In the genomic region with DNA sequence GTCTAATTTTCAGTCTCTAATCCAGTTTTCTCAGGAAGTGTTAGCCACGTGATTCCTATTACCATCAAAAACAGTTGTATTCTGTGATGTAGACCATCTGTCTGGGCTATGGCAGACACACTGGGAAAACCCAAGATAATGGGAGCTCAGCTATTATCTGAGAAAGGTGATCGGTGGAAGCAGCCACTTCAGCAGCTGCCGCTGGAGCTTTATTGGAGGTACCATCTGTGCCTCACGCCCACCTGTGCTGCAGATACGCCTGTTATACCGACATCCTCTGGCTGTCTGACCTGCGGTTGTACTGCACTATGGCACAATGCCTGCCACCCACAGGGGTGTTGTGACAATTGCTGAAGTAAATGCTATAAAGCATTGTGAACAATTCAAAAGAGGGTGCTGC, we compare ENCODE assay signal across 11 mouse cellular contexts. TPM values are rescaled to one million over a fixed set of nuclear protein-coding genes. Genes with fewer than 3 reads are reported as not detected.
DNase-seq lines count a peak whose midpoint lies in the region; ATAC-seq and TF ChIP-seq lines count a peak whose summit lies in the region.
"Had no signal": no experiment of that assay in that cellular context is flagged by ENCODE, and none has a peak within 500 bp of the region (broad histone marks: within the 10 kb centered on the region; RNA-seq: fewer than 3 reads in every experiment).

No protein-coding gene starts in this region.

- no peaks in the 10 kb centered on the region for H3K9me3 ChIP-seq in midbrain, embryonic 12.5 days
- no peaks in the 10 kb centered on the region for H3K9me3 ChIP-seq in midbrain, embryonic 11.5 days (ENCODE audit: control insufficient read depth, low read length)
- H3K9me3 ChIP-seq in forebrain, postnatal 0 days (ENCODE audit: low read length) = no peaks in the 10 kb centered on the region
- H3K9me3 ChIP-seq in liver, postnatal 0 days (ENCODE audit: low read length) = no peaks in the 10 kb centered on the region

- no peaks in the 10 kb centered on the region for H3K4me1 ChIP-seq in midbrain, embryonic 12.5 days
- H3K4me1 ChIP-seq in midbrain, embryonic 11.5 days (ENCODE audit: control insufficient read depth, insufficient read depth, low read length) = 0 out of 2 replicates have a peak, but pooled peaks cover 2% of the 10 kb centered on the region
- H3K4me1 ChIP-seq in forebrain, postnatal 0 days (ENCODE audit: insufficient read depth) = peaks cover 3% of the 10 kb centered on the region; the same call in 1 of the 2 replicates
- H3K4me1 ChIP-seq in liver, postnatal 0 days (ENCODE audit: insufficient read depth) = no peaks in the 10 kb centered on the region

- no peaks in the 10 kb centered on the region for H3K27me3 ChIP-seq in midbrain, embryonic 12.5 days
- no peaks in the 10 kb centered on the region for H3K27me3 ChIP-seq in midbrain, embryonic 11.5 days (ENCODE audit: control insufficient read depth, insufficient read depth, low read length)
- H3K27me3 ChIP-seq in forebrain, postnatal 0 days (ENCODE audit: insufficient read depth, low read length) = no peaks in the 10 kb centered on the region
- H3K27me3 ChIP-seq in liver, postnatal 0 days (ENCODE audit: insufficient read depth, low read length) = no peaks in the 10 kb centered on the region

- no peak for TF ChIP-seq CTCF in forebrain, postnatal 0 days (IDR thresholded peaks at IDR 0.05; ENCODE audit: low read depth)
- TF ChIP-seq CTCF in liver, postnatal 0 days (IDR thresholded peaks at IDR 0.05; ENCODE audit: low read depth) = no peak

- no peak overlapping the region for H3K27ac ChIP-seq in midbrain, embryonic 12.5 days (replicated peaks)
- no peak overlapping the region for H3K27ac ChIP-seq in midbrain, embryonic 11.5 days (ENCODE audit: low read depth, low read length)
- peak overlapping the region; percentile 51; the same call in 1 of the 2 replicates for H3K27ac ChIP-seq in forebrain, postnatal 0 days (ENCODE audit: low read depth, low read length)
- H3K27ac ChIP-seq in liver, postnatal 0 days (ENCODE audit: low read depth) = no peak overlapping the region

- no peak for DNase-seq in midbrain, embryonic 11.5 days (ENCODE audit: low spot score, missing footprints)
- DNase-seq in forebrain, postnatal 0 days = peak; percentile 56
- DNase-seq in layer of hippocampus, postnatal 14 days (ENCODE audit: low spot score in 2 of 2) = peak; percentile 61 to 77
- peak; percentile 57 for DNase-seq in right cerebral cortex, postnatal 25 days
- no peak for DNase-seq in liver, postnatal 0 days
- DNase-seq in kidney, adult 9 months = no peak
- DNase-seq in gastrocnemius, postnatal 25 days = no peak
- DNase-seq: cerebellum, adult 2 months; retina, postnatal 1 day; thymus, adult 18-20 months had no signal

- H3K4me3 ChIP-seq in midbrain, embryonic 12.5 days = no peak overlapping the region
- no peak overlapping the region for H3K4me3 ChIP-seq in midbrain, embryonic 11.5 days (ENCODE audit: low read depth, low read length)
- H3K4me3 ChIP-seq in forebrain, postnatal 0 days (ENCODE audit: low read depth, low read length) = no peak overlapping the region
- H3K4me3 ChIP-seq in liver, postnatal 0 days (ENCODE audit: low read depth, low read length) = no peak overlapping the region

- TF ChIP-seq EP300 in liver, postnatal 0 days (IDR thresholded peaks at IDR 0.05; ENCODE audit: low read depth) = no peak

- no peak overlapping the region for H3K9ac ChIP-seq in midbrain, embryonic 12.5 days (replicated peaks)
- H3K9ac ChIP-seq in midbrain, embryonic 11.5 days (ENCODE audit: low read length) = no peak overlapping the region
- no peak overlapping the region for H3K9ac ChIP-seq in forebrain, postnatal 0 days
- H3K9ac ChIP-seq in liver, postnatal 0 days (replicated peaks) = no peak overlapping the region

- H3K4me2 ChIP-seq in midbrain, embryonic 12.5 days (replicated peaks) = no peak overlapping the region
- H3K4me2 ChIP-seq in midbrain, embryonic 11.5 days = no peak overlapping the region
- H3K4me2 ChIP-seq in forebrain, postnatal 0 days (ENCODE audit: low read depth) = no peak overlapping the region
- H3K4me2 ChIP-seq in liver, postnatal 0 days (ENCODE audit: low read depth, low read length) = no peak overlapping the region

- no peaks in the 10 kb centered on the region for H3K36me3 ChIP-seq in midbrain, embryonic 12.5 days
- no peaks in the 10 kb centered on the region for H3K36me3 ChIP-seq in midbrain, embryonic 11.5 days (ENCODE audit: control insufficient read depth, insufficient read depth, low read length)
- no peaks in the 10 kb centered on the region for H3K36me3 ChIP-seq in forebrain, postnatal 0 days (ENCODE audit: insufficient read depth)
- H3K36me3 ChIP-seq in liver, postnatal 0 days (replicated peaks; ENCODE audit: insufficient read depth, low read length) = no peaks in the 10 kb centered on the region

- WGBS in midbrain, embryonic 12.5 days = 70% methylated on average over 7 of the region's 7 CpGs
- WGBS in midbrain, embryonic 11.5 days = 77% methylated on average over 7 of the region's 7 CpGs
- 28% methylated on average over 7 of the region's 7 CpGs for WGBS in forebrain, postnatal 0 days
- WGBS in liver, postnatal 0 days (ENCODE audit: insufficient replicate concordance) = 74% methylated on average over 7 of the region's 7 CpGs

- ATAC-seq in midbrain, embryonic 12.5 days (ENCODE audit: low FRiP score, low read depth) = peak; percentile 65; the same call in 1 of the 2 replicates
- ATAC-seq in midbrain, embryonic 11.5 days (ENCODE audit: low FRiP score) = no peak
- ATAC-seq in forebrain, postnatal 0 days = peak; percentile 65
- ATAC-seq in liver, postnatal 0 days = no peak

RNA-seq across cellular contexts. Expression of a gene that starts 23.7 kb away (rescaled TPM):
- 6.7 and 6.9 TPM in 2 replicates for polyA plus RNA-seq in midbrain, embryonic 12.5 days (2016; fragmentation: Nextera tagmentation; extraction: Ambion mirVana)
- polyA plus RNA-seq in midbrain, embryonic 11.5 days (2014; fragmentation: Nextera tagmentation; extraction: Ambion mirVana) = 5.5 and 5.9 TPM in 2 replicates
- total RNA-seq in forebrain, postnatal 0 days (2014; rRNA removed) = 23.0 and 30.5 TPM in 2 replicates
- polyA plus RNA-seq in forebrain, postnatal 0 days (2015; fragmentation: Nextera tagmentation; extraction: Ambion mirVana) = 4.6 and 9.5 TPM in 2 replicates
- total RNA-seq in layer of hippocampus, postnatal 14 days (2021) = 10 to 100 TPM; 26.0 to 27.3 TPM
- 20.3 and 20.9 TPM in 2 replicates for polyA plus RNA-seq in liver, postnatal 0 days (2015; fragmentation: Nextera tagmentation; extraction: Ambion mirVana)
- 1 to 10 TPM; 9.4 to 10.0 TPM for total RNA-seq in gastrocnemius, postnatal 25 days (2021)

Comparison
In these comparisons a context has a peak if more than half of its experiments do, and no peak if none do; other contexts are left out.
1. ATAC-seq: peak in midbrain, embryonic 12.5 days (single experiment) and forebrain, postnatal 0 days (single experiment); none in midbrain, embryonic 11.5 days (single experiment) and liver, postnatal 0 days (single experiment).
2. DNase-seq: peak in forebrain, postnatal 0 days (single experiment), layer of hippocampus, postnatal 14 days (2 of 2) and right cerebral cortex, postnatal 25 days (single experiment); none in midbrain, embryonic 11.5 days (single experiment), liver, postnatal 0 days (single experiment), kidney, adult 9 months (single experiment) and gastrocnemius, postnatal 25 days (single experiment).